Mouse (Mus musculus) thymus, adult 18-20 months (tissue): ENCODE results near the gene B3gnt2.
A peak's percentile ranks its signal among the peaks of the same experiment; 100 is the strongest.

Experiments used
- DNase-seq, 2 experiments: peaks; one replicate each; pipeline ENCODE4 v3.0.0; 2022; ENCODE audit warnings: mixed read lengths in 2 of 2

The B3gnt2 gene

DNA sequence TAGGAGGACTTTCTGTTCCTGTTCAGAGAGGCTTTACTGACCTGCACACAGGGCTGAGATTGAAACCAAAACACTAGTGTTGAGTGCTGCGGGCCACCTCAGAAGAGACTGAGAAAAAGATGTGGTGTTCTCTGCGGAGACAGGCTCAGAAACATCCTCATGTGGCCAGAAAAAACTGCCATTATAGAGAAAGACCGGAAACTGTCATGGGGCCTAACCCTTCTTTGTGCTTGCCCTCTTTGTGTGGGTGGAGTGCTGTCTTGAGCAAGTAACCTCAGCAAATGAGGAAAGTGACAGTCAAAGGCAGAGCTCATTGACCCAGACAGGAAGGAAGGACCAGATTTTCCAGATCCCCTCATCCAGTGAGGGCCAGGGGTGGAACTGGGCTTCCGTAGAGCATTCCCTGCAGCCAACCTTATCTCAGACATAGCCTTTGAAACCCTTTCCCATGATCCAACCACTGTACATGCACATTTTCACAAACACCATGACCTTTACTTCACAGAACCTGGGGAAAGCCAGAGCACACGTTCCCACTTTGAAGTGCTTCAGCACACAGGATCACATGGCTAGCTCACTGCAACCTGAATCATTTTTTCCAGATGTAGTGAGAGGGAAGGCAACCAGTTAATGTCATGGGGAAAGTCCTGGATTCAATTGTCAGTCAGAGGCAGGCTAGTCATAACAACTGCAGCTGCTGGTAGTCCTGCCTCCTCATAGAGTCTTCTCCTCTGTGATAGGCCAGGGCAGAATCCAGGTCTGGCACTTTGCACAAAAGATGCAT is 46.6 kb downstream of the B3gnt2 start:
- DNase-seq = no peak

DNA sequence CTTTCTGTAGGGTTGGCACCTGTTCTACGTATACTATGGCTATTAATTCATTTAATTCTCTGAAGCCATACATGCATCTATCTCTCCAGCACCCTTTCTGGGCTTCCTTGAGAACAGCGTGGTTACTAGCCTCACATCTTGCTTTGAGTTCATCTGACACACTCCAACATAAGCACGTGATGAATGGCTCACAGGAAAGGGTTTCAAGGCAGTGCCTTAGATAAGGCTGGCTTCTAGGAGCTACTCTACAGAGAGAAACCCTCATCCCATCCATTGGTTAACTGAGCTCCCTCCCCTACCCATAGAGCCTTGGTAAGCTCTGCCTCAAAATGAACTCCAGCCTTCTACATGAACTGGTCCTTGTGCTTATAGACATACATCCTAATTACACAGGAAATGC is 47.3 kb downstream of the B3gnt2 start:
- DNase-seq = no peak

DNA sequence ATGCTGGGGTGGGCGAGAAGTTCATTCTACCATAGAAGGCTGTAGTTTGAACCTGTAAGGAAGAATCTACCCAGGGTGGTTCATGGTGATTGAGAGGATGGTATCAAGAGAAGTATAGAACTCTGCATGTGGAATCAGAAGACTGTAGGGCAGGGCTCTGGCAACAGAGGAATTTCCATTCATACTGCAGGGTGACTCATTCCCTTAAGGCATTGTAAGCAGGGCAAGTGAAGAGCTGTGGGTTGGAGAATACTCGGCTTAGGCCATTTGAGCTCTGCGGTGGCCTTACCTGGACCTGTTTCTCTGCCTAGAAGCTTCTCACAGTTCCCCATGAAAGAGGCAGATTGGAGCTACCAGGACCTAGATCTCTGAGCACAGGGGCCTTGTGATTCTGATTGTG is 49.3 kb downstream of the B3gnt2 start:
- DNase-seq = no peak

DNA sequence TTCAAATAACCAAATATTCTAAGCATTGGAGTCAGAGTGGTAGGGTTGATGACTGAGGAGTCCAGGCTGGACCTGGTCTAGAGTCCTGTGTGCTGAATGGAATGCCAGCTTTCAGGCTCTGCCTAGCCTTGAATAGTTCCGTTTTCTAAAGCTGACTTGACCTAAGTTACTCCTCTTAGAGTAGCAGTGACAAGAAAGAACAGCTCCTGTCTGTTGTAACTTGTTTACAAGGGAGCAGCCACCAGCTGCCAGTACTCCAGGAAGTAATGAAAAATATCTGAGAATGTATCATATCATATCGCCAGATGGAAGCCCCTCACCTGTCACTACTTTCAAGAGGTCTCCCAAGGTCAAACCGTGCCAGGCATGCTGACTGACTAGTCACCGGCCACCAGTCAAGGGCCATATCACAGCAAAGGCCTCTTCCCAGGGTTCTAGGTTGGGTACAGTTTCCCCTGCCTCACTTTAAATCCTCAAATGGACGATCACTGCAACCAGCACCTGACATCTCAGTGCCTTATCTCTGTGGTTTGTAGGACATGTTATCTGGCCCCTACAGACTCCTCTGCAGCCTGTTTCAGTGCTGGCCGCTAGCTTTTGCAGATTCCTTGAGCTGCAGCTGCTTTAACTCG is 51.2 kb downstream of the B3gnt2 start:
- peak in 1 of 2 experiments; percentile 35 for DNase-seq

DNA sequence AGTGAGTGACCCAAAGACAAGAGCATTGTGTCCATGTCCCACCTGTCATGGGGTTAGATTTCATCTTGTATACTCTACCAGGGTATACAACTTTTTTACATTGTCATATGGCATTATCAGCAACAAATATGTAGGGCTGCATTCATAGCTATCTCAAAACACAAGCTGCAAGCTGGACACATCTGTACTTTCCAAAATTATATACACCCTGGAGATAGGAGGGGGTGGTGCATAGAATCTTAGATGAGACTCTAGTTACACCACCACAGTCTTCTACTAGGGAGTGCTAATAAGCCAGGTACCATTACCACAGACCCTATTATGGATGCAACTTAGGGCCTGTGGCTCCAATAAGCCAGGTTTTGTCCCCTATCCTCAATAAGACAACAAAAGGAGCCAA is 52.7 kb downstream of the B3gnt2 start:
- DNase-seq = no peak

DNA sequence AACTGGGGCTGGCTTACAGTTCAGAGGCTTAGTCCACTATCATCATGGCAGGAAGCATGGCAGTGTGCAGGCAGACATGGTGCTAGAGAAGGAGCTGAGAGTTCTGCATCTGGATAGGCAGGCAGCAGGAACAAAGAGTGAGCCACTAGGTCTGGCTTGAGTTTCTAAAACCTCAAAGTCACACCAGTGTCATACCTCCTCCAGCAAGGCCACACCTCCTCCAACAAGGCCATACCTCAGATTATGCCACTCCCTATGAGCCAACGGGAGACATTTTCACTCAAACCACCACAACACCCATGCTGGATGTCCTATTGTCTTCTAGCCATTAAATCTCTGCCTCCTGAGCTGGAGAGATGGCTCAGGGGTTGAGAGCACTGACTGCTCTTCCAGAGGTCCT is 55.6 kb downstream of the B3gnt2 start:
- no peak for DNase-seq

DNA sequence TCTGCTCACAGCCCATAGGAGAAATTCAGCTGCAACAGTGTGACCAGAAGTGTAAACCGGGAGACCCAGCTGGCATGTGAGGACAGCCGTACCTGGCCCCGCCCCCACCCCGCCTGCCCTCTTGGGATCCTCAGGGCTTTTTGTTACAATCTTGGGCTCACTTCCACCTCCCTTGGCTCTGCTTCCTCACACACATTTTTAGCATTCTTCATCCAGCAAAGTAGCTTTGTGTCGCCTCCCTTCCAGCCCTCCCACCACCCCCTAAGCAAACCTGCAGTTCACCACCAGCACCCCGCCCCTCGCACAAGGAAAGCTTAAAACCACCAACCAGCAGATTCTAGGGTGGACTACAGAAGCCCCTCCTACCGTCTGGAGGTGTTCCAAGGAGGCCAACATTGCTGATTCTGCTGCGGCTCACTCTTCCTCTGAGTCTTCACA is 60.8 kb downstream of the B3gnt2 start:
- no peak for DNase-seq

DNA sequence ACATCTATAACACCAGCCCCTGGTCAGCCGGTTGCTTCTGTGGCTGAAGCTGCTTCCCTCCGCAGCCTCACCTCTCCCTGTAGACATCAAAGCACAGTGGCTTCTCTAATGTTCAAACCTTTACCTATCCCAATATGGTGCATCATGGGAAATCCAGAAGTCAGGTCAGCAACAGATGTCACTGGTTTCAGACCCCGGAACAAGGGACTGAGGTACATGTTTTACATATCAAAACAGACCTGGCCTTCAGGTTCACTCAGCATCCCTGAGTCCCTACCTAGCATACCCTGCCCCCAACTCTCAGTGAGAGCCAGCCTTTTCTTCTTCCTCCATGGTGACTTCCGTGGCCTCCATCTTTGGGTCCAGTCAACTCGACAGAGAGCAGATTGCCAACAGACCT is 61.8 kb downstream of the B3gnt2 start:
- DNase-seq = no peak

DNA sequence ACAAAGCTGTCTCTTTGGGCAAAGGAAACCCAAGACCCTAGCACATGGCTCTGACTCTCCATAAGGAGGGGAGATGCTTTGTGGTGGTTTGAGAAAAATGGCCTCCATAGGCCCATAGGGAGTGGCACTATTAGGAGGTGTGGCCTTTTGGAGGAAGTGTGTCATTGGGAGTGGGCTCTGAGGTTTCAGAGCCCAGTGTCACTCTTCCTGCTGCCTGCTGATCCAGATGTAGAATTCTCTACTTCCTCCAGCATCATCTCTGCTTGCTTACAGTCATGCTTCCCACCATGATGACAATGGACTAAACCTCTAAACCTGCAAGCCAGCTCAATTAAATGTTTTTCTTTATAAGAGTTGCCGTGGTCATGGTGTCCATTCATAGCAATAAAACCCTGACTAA is 66.0 kb downstream of the B3gnt2 start:
- no peak for DNase-seq

DNA sequence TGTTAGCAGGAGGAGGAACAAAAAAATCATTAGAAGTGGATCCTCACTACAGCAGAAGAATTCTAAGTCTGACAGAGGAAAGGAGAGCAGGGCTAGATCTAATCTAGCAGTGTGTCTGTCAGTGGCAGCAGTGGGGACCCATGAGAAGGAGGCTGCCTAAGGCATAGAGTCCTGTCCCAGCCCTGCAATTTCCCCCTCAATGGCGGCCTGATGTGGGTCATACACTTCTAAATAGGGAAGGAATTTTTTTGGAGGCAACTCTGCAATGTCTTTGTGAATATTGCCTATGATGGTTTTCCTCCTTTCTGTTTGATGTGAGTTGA is 66.9 kb downstream of the B3gnt2 start:
- peak in 1 of 2 experiments; percentile 2 for DNase-seq

DNA sequence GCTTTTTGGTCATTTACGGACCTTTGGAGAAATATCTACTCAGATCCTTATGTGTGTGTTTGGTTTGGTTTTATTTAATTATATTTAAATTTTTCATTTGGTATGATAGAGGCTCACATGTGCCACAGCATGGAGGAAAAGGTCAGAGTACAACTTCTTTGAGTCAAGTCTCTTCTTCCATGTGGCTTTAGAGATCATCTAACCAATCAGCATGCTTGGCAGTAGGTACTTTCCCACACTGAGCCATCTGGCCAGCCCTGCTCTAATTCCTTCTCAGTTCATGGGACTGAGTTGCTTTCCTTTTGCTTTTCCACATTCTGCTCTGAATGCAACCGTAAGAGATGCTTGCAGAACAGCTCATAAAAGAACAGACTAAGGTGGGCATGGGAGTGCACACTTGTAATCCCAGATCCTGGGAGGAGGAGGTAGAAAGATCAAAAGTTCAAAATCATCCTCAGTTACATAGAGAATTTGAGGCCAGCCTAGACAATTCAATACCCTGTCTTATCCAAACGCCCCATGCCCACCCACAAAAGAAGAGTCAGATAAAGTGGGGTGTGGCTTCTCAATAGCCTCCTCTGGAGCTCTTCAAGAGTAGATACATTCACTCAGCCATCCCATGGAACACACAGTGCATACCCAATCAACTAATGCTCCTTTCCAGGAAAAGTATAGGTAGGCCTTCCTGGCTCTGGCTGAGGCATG is 67.4 kb downstream of the B3gnt2 start:
- peak in 1 of 2 experiments; percentile 1 for DNase-seq

DNA sequence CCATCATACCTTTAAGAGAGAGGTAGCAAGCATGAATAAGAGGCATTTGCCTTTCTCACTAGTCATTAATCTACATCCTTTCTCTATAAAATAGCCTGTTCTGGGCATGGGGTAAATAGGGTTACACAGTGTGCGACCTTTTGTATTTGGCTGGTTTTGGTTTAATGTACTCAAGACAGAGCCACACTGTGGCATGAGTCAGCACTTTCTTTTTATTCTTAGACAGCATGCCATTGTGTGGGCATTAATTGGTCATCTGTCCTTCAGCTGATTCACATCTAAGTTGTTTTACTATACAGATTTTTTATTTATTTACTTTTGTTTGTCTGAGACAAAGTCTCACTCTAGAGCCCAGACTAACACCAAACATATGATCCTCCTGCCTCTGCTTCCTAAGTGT is 68.6 kb downstream of the B3gnt2 start:
- DNase-seq = no peak

DNA sequence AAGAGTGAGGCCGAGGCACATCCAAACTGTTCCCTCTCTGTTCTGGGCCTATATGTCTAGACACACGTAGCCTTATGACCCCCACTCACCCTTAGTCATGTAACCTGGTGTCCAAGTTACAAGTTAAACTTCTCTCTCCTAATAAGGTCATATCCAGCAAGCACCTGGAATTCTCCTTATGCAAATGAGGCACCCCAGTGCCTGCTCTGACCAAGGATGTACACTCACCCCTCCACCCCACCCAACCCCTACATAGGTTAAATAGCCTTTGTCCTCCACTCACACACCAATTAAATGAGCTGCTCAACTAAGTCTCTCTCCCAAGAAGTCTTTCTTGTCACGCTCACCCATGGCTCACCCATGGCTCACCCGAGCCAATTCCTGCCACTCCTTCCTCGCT is 69.0 kb downstream of the B3gnt2 start:
- peak in 1 of 2 experiments; percentile 1 for DNase-seq

DNA sequence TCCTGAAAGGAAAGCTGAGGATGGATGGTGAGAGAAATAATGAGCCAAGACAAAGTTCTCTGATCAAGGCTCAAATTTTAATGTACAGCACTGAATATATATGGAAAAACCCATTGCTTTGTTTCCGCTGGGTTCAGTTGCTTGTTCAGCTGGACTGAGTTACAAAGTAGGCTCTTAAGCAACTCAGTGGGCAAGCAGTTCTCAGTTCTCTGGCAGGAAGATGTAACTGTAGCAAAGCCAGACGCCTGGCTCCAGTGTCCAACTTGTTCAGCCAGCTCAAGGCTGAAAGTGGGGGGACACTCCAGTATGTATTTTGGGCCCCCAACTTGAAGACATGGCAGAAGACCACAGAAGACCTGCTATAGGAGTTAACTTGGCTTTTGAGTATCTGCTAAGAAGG is 72.9 kb downstream of the B3gnt2 start:
- DNase-seq = no peak

DNA sequence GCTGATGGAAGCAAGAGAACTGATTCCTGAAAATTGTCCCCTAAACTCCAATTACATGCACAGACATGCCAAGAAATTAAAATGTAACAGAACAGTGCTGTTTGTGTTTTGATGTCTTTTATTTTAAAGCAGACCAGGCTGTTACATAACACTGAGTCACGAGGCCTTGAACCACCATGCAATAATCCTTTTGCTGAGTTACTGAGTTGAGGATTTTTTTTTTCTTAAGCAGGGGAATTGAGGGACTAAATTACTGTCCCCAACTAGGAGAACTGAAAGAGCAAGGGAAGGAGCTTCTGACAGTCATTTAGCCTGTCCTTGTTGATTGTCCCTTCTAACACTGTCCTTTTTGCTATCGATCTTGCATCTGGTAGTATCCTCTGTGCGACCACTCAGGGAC is 76.3 kb downstream of the B3gnt2 start:
- DNase-seq = no peak

DNA sequence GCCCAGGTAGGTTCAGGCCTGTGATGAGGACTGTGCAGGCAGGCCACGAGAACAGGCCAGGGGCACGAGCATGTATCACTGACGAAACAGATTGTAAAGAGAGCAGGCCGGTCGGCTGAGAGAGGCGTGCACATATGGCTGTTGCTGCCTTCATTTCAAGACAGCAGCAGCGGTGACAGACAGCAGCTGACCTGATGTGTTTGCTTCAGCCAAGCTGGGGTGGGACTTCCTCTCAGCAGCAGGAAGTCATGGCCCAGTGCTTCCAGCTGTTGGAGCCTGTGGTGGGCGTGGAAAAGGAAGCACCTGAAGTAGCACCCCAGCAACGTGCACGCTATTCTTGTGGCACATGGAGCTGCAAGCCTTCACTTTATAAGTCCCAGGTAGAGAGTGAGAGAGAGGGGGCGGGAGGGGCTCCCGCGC is 78.0 kb downstream of the B3gnt2 start:
- DNase-seq = peak; percentile 66 to 78

DNA sequence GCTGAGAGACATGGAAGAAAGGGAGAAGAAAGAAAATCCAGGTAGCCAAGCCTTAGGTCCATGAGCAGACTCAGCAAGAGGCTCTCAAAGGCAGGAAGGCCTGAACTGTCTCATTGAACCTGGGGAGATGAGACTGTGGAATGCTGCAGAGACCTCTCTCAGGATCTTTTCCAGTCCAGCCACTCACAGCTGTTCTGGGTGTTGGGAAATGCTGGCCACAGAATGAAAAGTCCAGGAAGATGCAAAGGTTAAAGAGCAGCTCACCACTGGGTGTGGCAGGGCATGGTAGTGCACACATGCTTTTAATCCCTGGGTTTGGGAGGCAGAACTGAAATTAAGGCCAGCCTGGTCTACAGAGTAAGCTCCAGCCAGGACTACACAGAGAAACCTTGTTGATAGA is 79.6 kb downstream of the B3gnt2 start:
- DNase-seq = no peak

DNA sequence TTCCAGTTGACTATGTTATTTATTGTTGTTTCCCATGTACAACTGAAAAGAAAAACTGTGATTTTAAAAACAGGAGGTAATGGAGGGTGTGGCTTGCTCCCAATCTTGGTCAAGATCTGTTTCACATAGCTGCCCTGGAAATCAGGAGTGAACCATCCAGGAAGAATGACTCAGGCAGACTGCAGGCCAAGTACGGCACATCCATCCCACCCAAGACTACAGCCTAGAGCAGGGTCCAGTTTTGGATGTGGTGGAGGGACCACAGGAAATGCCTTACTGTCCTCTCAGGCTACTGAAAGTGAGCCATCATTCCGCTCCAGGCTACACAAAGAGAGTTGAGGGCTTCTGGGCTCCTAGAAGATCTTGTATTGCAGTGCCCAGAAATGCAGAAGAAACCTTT is 80.0 kb downstream of the B3gnt2 start:
- peak in 1 of 2 experiments; percentile 2 for DNase-seq

DNA sequence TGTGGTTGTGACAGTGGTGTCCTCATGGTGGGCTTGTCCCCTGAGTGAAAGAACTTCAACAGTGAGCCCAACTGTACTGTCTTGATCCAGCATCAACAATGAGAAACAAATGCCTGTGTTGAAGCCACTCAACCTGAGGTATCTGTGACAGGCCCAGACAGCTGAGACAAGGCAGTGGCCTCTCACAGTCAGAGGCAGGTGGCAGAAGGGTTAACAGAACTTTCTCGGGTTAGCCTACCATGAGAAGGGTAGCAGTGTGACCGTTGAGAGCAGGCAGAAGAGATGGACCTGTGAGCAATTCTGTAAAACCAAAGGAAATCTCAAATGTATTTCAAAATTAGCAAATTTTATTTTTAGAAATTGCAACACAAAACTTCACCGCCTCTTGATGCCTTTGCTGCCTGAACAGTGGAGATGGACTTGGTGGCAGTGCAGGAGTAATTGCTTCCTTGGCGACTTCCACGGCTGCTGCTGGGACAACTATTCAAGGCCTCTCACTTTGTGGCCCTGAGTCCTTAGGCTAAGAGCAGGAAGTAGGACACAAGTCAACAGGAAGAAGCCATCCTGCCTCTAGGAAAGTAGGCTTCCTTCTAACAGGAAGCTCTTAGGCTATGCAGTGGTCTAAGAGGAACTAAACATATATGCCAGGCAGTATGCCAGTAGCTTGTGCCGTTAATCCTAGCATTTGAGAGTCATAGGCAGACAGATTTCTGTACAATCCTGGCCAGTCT is 80.8 kb downstream of the B3gnt2 start:
- peak in 1 of 2 experiments; percentile 10 for DNase-seq

DNA sequence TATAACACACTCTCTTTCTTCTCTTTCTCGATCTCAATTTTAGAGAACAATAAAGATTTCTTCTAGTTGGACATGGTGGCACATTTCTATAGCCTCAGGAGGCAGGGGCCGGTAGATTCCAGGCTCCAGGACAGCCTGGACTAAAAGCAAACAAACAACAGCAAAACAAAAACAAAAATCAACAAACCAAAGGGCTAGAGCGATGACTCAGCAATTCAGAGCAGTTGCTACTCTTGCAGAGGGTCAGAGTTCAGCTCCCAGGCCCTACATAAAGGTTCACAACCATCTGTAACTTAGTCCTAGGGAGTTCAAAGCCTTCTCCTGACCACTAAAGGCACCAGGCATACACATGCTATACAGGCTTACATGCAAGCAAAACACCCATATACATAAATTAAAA is 82.2 kb downstream of the B3gnt2 start:
- no peak for DNase-seq

DNA sequence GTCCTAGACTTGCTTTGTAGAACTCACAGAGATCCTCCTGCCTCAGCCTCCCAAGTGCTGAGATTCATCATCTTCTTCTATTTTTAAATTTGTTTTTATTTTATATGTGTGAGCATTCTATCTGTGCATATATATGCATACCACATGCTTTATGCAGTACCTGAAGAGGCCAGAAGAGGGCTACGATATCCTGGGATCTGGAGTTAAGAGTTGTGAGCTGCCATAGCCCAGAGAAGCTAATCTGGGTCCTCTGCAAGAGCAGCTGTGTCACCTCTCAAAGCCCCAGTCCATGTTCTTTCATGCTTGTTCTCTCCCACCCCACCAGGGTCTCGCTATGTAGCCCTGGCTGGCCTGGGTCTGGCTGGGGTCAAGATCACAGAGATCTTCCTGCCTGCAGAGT is 83.2 kb downstream of the B3gnt2 start:
- peak in 1 of 2 experiments; percentile 33 for DNase-seq

DNA sequence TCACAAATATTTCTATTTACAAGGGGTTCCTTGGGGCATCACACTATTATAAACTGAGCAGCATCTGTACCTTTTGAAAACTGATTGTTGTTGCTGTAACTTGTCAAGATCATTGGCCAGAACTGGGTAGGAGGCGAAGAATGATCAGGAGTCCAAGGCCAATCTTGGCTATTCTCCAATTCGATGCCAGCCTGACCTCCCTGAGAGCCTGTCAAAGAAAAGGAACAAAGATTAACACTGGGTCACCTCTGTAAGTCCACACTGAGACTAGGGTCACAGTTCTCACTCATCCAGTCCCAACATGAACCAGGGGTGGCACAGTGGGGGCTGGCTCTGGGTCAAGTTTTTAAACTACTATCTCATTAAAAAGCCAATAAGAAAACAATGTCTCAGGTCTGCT is 85.9 kb downstream of the B3gnt2 start:
- peak in 1 of 2 experiments; percentile 0 for DNase-seq

DNA sequence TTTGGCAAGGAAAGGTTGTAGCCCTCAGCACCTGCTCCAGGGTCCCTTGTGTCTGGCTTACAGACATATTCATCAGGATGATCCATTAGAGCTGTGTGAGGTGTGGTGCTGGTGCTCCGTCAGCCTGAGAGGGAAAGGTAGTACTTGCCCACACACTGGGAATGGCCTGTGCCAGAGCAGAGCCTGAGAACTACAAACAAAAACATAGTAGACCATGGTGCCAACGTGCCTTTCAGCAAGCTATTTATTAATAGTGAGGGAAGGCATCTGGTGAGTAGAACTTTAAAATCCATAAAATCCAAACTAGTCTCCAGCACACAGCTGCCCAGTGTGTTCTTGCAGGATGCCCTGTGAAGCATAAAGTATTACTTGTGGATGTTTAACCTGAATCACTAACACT is 94.5 kb downstream of the B3gnt2 start:
- DNase-seq = no peak
